ENCODE assay signal across 15 mouse cellular contexts in genomic region chr7:82838965-82839675, GRCm38 (mm10). TPM values are rescaled to one million over a fixed set of nuclear protein-coding genes. Genes with fewer than 3 reads are reported as not detected.
DNase-seq lines count a peak whose midpoint lies in the region; ATAC-seq and TF ChIP-seq lines count a peak whose summit lies in the region.
"Had no signal": no experiment of that assay in that cellular context is flagged by ENCODE, and none has a peak within 500 bp of the region (broad histone marks: within the 10 kb centered on the region; RNA-seq: fewer than 3 reads in every experiment).

No protein-coding gene starts in this region.

- no peaks in the 10 kb centered on the region for H3K27me3 ChIP-seq in forebrain, embryonic 16.5 days (replicated peaks; ENCODE audit: control insufficient read depth, insufficient read depth, low read length)
- no peaks in the 10 kb centered on the region for H3K27me3 ChIP-seq in forebrain, embryonic 11.5 days (ENCODE audit: control insufficient read depth, insufficient read depth, low read length)
- no peaks in the 10 kb centered on the region for H3K27me3 ChIP-seq in lung, embryonic 14.5 days (ENCODE audit: insufficient read depth, low read length)
- H3K27me3 ChIP-seq in stomach, embryonic 15.5 days (replicated peaks): no peaks in the 10 kb centered on the region
- H3K27me3 ChIP-seq: liver, embryonic 12.5 days had no signal

- no peak for DNase-seq in forebrain, embryonic 11.5 days (ENCODE audit: low spot score)
- DNase-seq in lung, embryonic 14.5 days: peak; percentile 86
- no peak for DNase-seq in lung, postnatal 4 days
- DNase-seq in layer of hippocampus, adult 8-10 months (ENCODE audit: low spot score in 2 of 2): peak; percentile 19 to 37
- no peak for DNase-seq in cerebellum, adult 18-20 months
- DNase-seq in cerebellum, postnatal 4 days (ENCODE audit: low spot score in 2 of 2): no peak
- DNase-seq: adrenal gland, postnatal 14 days; cerebellum, adult 9-11 months; gastrocnemius, postnatal 36 days; heart, postnatal 10 days; midbrain, embryonic 14.5 days; thymus, postnatal 4 days had no signal

- no peak overlapping the region for H3K4me3 ChIP-seq in forebrain, embryonic 16.5 days (replicated peaks; ENCODE audit: low read length)
- no peak overlapping the region for H3K4me3 ChIP-seq in forebrain, embryonic 11.5 days (ENCODE audit: low read depth, low read length)
- no peak overlapping the region for H3K4me3 ChIP-seq in lung, embryonic 14.5 days (ENCODE audit: low read depth, low read length)
- no peak overlapping the region for H3K4me3 ChIP-seq in stomach, embryonic 15.5 days (replicated peaks)
- H3K4me3 ChIP-seq: liver, embryonic 12.5 days had no signal

- 53% methylated on average over 11 of the region's 11 CpGs for WGBS in forebrain, embryonic 16.5 days
- whole genome bisulfite sequencing in forebrain, embryonic 11.5 days: 75% methylated on average over 11 of the region's 11 CpGs
- WGBS in lung, embryonic 14.5 days: 27% methylated on average over 11 of the region's 11 CpGs
- 26% methylated on average over 11 of the region's 11 CpGs for WGBS in stomach, embryonic 15.5 days

- H3K27ac ChIP-seq in forebrain, embryonic 16.5 days (ENCODE audit: low read length): peak overlapping the region; percentile 49
- H3K27ac ChIP-seq in forebrain, embryonic 11.5 days (ENCODE audit: low read depth, low read length): no peak overlapping the region
- H3K27ac ChIP-seq in lung, embryonic 14.5 days (ENCODE audit: low read depth): peak overlapping the region; percentile 69
- H3K27ac ChIP-seq in stomach, embryonic 15.5 days: peak overlapping the region; percentile 40; the same call in 1 of the 2 replicates
- H3K27ac ChIP-seq: liver, embryonic 12.5 days had no signal

- H3K36me3 ChIP-seq in forebrain, embryonic 16.5 days (ENCODE audit: control insufficient read depth, insufficient read depth): no peaks in the 10 kb centered on the region
- no peaks in the 10 kb centered on the region for H3K36me3 ChIP-seq in forebrain, embryonic 11.5 days (ENCODE audit: control insufficient read depth, insufficient read depth, low read length)
- H3K36me3 ChIP-seq in lung, embryonic 14.5 days (ENCODE audit: insufficient read depth): no peaks in the 10 kb centered on the region
- no peaks in the 10 kb centered on the region for H3K36me3 ChIP-seq in stomach, embryonic 15.5 days
- H3K36me3 ChIP-seq: liver, embryonic 12.5 days had no signal

- TF ChIP-seq CTCF in lung, embryonic 14.5 days (IDR thresholded peaks at IDR 0.05; ENCODE audit: low read depth): no peak

- ATAC-seq in forebrain, embryonic 16.5 days: peak; percentile 62
- ATAC-seq in forebrain, embryonic 11.5 days (replicated peaks; ENCODE audit: low FRiP score): no peak
- peak; percentile 87 for ATAC-seq in lung, embryonic 14.5 days (ENCODE audit: insufficient read depth)
- 0 out of 2 replicates have a peak, but pooled peaks have one; percentile 31 for ATAC-seq in stomach, embryonic 15.5 days (ENCODE audit: insufficient read depth, low FRiP score, low read depth)
- ATAC-seq: liver, embryonic 12.5 days had no signal

- H3K9me3 ChIP-seq in forebrain, embryonic 16.5 days (ENCODE audit: control insufficient read depth, low read length): no peaks in the 10 kb centered on the region
- no peaks in the 10 kb centered on the region for H3K9me3 ChIP-seq in forebrain, embryonic 11.5 days (ENCODE audit: control insufficient read depth, low read length)
- no peaks in the 10 kb centered on the region for H3K9me3 ChIP-seq in lung, embryonic 14.5 days (ENCODE audit: low read depth, low read length)
- no peaks in the 10 kb centered on the region for H3K9me3 ChIP-seq in stomach, embryonic 15.5 days
- H3K9me3 ChIP-seq: liver, embryonic 12.5 days had no signal

- no peak overlapping the region for H3K9ac ChIP-seq in forebrain, embryonic 16.5 days (replicated peaks; ENCODE audit: low read depth, low read length)
- no peak overlapping the region for H3K9ac ChIP-seq in forebrain, embryonic 11.5 days (ENCODE audit: low read length)
- H3K9ac ChIP-seq in lung, embryonic 14.5 days: no peak overlapping the region
- no peak overlapping the region for H3K9ac ChIP-seq in stomach, embryonic 15.5 days
- H3K9ac ChIP-seq: liver, embryonic 12.5 days had no signal

- peaks cover 12% of the 10 kb centered on the region for H3K4me1 ChIP-seq in forebrain, embryonic 16.5 days (replicated peaks; ENCODE audit: control insufficient read depth, insufficient read depth, low read length)
- 0 out of 2 replicates have a peak, but pooled peaks cover 2% of the 10 kb centered on the region for H3K4me1 ChIP-seq in forebrain, embryonic 11.5 days (replicated peaks; ENCODE audit: control insufficient read depth, insufficient read depth, low read length)
- H3K4me1 ChIP-seq in lung, embryonic 14.5 days (ENCODE audit: insufficient read depth): peaks cover 3% of the 10 kb centered on the region; the same call in 1 of the 2 replicates
- H3K4me1 ChIP-seq in stomach, embryonic 15.5 days: no peaks in the 10 kb centered on the region; the same call in 1 of the 2 replicates
- H3K4me1 ChIP-seq: liver, embryonic 12.5 days had no signal

- no peak overlapping the region for H3K4me2 ChIP-seq in forebrain, embryonic 16.5 days (ENCODE audit: low read length)
- H3K4me2 ChIP-seq in forebrain, embryonic 11.5 days (ENCODE audit: low read depth, low read length, severe bottlenecking): no peak overlapping the region
- no peak overlapping the region for H3K4me2 ChIP-seq in lung, embryonic 14.5 days
- H3K4me2 ChIP-seq in stomach, embryonic 15.5 days: 0 out of 2 replicates have a peak overlapping the region, but pooled peaks have one; percentile 5
- H3K4me2 ChIP-seq: liver, embryonic 12.5 days had no signal

RNA-seq across cellular contexts. Expression of gene Mex3b, which starts 28.0 kb away (rescaled TPM):
- 41.7 and 52.7 TPM in 2 replicates for polyA plus RNA-seq in forebrain, embryonic 16.5 days (2015; fragmentation: Nextera tagmentation; extraction: Ambion mirVana)
- 36.0 and 42.7 TPM in 2 replicates for polyA plus RNA-seq in forebrain, embryonic 11.5 days (2014; fragmentation: Nextera tagmentation; extraction: Ambion mirVana)
- polyA plus RNA-seq in lung, embryonic 14.5 days (2014; fragmentation: Nextera tagmentation; extraction: Ambion mirVana): 17.4 and 17.6 TPM in 2 replicates
- total RNA-seq in layer of hippocampus, adult 8-10 months (2022): 10 to 100 TPM; 17.1 to 19.7 (median 19.1) TPM
- polyA plus RNA-seq in stomach, embryonic 15.5 days (2015; fragmentation: Nextera tagmentation; extraction: Ambion mirVana): 8.4 and 8.8 TPM in 2 replicates

Comparison
In these comparisons a context has a peak if more than half of its experiments do, and no peak if none do; other contexts are left out.
1. DNase-seq: peak in lung, embryonic 14.5 days (single experiment) and layer of hippocampus, adult 8-10 months (2 of 2); none in forebrain, embryonic 11.5 days (single experiment), lung, postnatal 4 days (0 of 2), cerebellum, adult 18-20 months (0 of 2) and cerebellum, postnatal 4 days (0 of 2).